Mouse (Mus musculus) liver, adult (tissue): Measurements from ENCODE around the gene Gm28044.
A peak's percentile ranks its signal among the peaks of the same experiment; 100 is the strongest.

Experiments used
- GATA4 ChIP-seq: IDR thresholded peaks from 2 replicates; pipeline ENCODE4 v1.6.1; 2014; ENCODE audit warnings: mild to moderate bottlenecking, low read length; ENCODE audit not compliant: insufficient replicate concordance

The Gm28044 gene

GRCm38 (mm10) chr13:67360131-67360744, at the start of gene Gm28044, which contains the start of gene Zfp953:
Gene Gm28044 (minus strand): TSS chr13:67360536.
Gene Zfp953 (minus strand): TSS chr13:67360605.
- peak; percentile 85 for TF ChIP-seq GATA4

GRCm38 (mm10) chr13:67399183-67399903, 39.0 kb upstream of the Gm28044 start, which contains the start of gene Zfp429:
Gene Zfp429 (minus strand): TSS chr13:67399819.
- peak; percentile 47; the same call in 1 of the 2 replicates for TF ChIP-seq GATA4

GRCm38 (mm10) chr13:67375050-67375911, 14.9 kb upstream of the Gm28044 start, which contains the start of the genes Gm28041 and Zfp456:
Gene Gm28041 (minus strand): TSS chr13:67375733.
Gene Zfp456 (minus strand): TSS chr13:67375810.
- TF ChIP-seq GATA4 = peak; percentile 36; the same call in 1 of the 2 replicates

GRCm38 (mm10) chr13:67351854-67352253, 8.5 kb downstream of the Gm28044 start:
- no peak for TF ChIP-seq GATA4

- no peak for TF ChIP-seq GATA4
Observed at GRCm38 (mm10) chr13:67343422-67343821, 16.9 kb downstream of the Gm28044 start.

- TF ChIP-seq GATA4 = no peak
Observed at GRCm38 (mm10) chr13:67332877-67333276, 27.5 kb downstream of the Gm28044 start.

GRCm38 (mm10) chr13:67332019-67332724, 28.2 kb downstream of the Gm28044 start, which contains the start of gene Zfp595:
Gene Zfp595 (minus strand): TSS chr13:67332570.
- peak; percentile 89; the same call in 1 of the 2 replicates for TF ChIP-seq GATA4

GRCm38 (mm10) chr13:67306718-67307117, 53.6 kb downstream of the Gm28044 start:
- TF ChIP-seq GATA4 = no peak

GRCm38 (mm10) chr13:67305822-67306672, 54.3 kb downstream of the Gm28044 start, which contains the start of gene Zfp457:
Gene Zfp457 (minus strand): TSS chr13:67306485.
- no peak for TF ChIP-seq GATA4

GRCm38 (mm10) chr13:67278314-67278713, 82.0 kb downstream of the Gm28044 start, which contains the start of gene Zfp458:
Gene Zfp458 (minus strand): TSS chr13:67278466.
- no peak for TF ChIP-seq GATA4

GRCm38 (mm10) chr13:67268568-67269369, 91.6 kb downstream of the Gm28044 start:
- TF ChIP-seq GATA4 = no peak
